Mouse (Mus musculus) ovary, postnatal 14 days (tissue): ENCODE measurements around the gene Nr2c2.
"Not testable (repeated sequence)": the region's sequence is repeated elsewhere in the genome, so short reads cannot be mapped to it uniquely, and the experiment has no call there.

ENCODE experiments used
- DNase-seq: peaks from one replicate; pipeline ENCODE4 v3.0.0; 2022; ENCODE audit warnings: low spot score

Nr2c2 gene

DNA sequence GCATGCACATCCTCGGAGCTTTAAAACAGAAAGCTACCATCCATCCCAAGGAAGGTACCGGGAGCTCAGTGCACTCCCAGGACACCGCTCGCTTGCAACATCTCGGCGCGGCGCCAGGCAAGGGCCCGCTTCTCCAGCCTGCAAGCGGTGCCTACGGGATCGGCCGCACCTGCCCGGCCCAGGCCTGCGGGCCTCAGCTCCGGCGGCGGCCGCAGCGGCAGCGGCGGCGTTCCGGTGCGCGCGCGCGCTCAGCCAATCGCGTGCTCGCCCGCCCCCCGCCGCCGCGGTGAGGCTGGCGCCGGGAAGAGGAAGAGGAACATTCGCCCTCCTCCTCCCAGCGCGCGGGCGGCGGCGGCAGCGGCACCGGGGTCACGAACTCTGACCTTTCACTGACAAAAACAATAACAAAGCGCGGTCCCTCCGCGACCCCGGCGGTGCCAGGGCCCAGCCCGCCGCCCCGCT lies at the start of gene Nr2c2:
Nr2c2 (plus strand) TSS at position 261 of the 462 bp plus-strand sequence.
- peak; percentile 75 for DNase-seq

- DNase-seq, result no peak
Observed at GRCm38 (mm10) chr6:92042055-92042454, 49.1 kb upstream of the Nr2c2 start.

DNA sequence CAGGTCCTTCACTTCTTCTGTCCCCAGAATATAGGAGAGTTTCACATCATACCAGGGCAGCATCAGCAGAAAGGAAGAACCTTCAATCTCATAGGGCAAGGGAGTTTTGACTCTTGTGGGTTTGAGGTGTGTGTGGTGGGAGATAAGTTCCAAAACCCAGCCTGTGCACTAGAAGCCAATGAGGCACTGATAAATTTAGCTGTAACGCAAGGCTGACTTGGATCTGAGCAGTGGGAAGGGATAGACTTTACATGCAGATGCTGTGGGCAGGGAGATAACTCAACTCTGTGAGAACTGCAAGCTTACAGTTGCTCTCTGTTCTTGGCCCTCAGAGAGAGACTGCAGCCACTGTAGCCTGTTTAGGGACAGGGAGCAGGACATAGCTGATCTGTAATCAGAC lies 48.3 kb upstream of the Nr2c2 start:
- DNase-seq, result no peak

GRCm38 (mm10) chr6:92057768-92058167 lies 33.4 kb upstream of the Nr2c2 start:
- no peak for DNase-seq

DNA sequence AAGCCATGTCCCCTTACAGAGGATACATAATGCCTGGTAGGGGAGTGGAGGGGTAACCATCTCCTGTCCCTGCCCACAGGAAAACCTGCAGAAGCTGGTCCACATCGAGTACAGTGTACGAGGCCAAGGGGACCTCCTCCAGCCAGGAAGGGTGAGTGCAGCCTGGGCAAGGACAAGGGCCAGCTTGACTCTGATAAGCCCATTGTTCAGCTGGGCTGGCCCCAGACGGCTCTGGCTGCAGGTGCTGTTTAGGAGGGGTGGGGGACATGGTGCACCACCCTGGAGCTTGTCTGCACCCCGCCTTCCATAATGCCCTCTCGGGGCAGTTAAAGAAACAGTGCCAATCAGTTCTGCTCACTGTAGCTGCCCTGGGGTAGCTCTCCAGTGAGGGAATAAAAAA lies 29.5 kb upstream of the Nr2c2 start:
- DNase-seq, result no peak

DNA sequence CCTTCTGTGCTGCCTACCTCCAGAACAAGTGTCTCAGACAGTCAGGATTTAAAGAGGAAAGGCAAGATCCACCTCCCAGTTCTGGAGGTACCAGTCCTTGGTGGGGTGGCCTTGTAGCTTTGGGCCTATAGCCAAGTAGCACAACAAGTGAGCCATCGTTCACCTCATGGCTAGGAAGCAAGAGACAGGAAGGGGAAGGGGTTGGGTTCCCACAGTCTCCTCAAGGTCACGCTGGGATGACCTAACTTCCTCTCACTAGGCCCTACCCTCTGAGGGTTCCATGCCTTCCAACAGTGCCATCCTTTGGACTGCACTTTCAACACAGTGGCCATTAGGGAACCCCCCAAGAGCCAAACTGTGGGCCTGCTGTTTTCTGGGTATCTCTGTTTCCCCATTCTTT lies 27.7 kb upstream of the Nr2c2 start:
- DNase-seq, result no peak

GRCm38 (mm10) chr6:92064101-92064500 lies 27.1 kb upstream of the Nr2c2 start:
- no peak for DNase-seq

GRCm38 (mm10) chr6:92065721-92066496 lies 25.3 kb upstream of the Nr2c2 start:
- DNase-seq, result peak; percentile 49

DNA sequence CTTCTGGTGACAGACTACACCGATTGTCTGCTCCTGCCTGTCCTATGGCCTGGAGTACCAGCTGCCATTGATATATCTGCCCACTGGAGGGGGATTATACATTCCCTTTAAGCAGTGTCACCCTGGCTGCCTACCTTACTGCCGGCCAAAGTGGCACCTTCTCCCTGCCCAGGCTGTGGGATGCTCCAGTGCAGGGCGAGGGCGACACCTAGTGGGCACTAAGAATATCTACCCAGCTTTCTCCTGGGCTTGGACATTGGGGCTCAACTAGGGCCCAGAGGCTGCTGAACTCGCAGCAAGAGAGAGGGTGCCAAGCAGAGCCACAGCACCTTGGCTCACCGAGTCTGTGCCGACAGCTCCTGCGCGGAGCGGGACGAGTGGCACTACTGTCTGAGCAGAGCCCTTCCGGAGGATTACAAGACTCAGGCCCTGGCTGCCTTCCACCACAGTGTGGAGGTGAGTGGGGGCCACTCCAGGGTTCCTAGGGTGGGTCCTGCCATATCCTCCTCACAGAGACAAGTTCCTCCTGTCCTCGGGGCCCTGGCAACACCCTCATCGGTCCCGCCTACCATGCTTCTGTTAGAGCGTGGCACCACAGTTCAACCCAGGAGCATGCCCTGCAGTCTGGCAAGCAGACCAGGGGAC lies 23.9 kb upstream of the Nr2c2 start:
- peak; percentile 60 for DNase-seq

DNA sequence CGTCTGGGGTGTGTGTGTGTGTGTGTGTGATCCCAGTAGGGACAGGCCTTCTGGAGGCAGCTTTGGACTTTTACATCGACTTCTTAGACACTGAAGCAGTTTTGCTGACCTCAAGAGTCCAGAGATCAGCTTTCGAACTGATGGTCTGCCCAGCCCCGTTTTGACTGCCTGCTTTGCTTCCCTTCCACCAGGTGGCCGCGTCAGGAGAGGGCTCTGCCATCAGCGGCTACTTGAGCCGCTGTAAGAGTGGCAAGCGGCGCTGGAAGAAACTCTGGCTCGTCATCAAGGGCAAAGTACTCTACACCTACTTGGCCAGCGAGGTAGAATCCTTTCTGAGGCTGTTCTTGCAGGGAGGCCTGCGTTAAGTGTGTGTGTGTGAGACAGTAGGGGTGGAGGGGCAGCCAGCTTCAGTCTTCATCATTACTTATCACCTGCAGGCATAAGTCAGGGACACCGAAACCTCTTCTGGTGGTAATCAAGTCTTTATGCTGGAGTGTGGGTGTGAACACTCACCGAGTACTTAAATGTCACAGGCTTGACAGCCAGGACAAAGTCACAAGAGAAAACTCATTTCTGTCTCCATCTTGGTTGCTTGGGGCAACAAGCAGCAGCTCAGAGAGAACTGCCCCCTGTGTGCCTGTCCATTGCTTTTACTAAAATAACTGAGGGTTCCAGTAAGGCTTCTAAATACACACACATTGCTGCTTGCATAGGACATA lies 19.9 kb upstream of the Nr2c2 start:
- no peak for DNase-seq

DNA sequence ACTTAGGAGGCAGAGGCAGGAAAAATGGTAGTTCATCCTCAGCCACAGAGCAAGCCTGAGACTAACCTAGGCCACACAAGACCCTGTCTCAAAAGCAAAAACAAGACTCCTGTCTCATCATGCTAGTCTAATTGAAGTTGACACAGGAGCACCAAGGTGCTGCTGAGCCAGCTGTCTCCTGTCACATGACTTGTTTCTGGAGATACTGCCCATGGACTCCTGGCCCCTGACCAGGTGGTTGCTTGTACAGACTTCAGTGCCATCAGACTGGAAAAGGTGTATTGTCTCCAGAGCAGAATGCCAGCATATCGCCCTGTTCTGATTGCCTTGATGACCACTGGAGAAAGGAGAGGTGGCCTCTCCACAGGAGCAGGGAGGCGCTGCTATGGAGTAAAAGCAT lies 10.5 kb upstream of the Nr2c2 start:
- no peak for DNase-seq

- DNase-seq, result no peak
Observed at GRCm38 (mm10) chr6:92082756-92083155, 8.4 kb upstream of the Nr2c2 start.

- no peak for DNase-seq
Observed at GRCm38 (mm10) chr6:92084932-92085331, 6.3 kb upstream of the Nr2c2 start.

- DNase-seq, result not testable (repeated sequence)
Observed at GRCm38 (mm10) chr6:92089141-92089540, 2.0 kb upstream of the Nr2c2 start.

GRCm38 (mm10) chr6:92089982-92090381 lies 1.2 kb upstream of the Nr2c2 start:
- no peak for DNase-seq

DNA sequence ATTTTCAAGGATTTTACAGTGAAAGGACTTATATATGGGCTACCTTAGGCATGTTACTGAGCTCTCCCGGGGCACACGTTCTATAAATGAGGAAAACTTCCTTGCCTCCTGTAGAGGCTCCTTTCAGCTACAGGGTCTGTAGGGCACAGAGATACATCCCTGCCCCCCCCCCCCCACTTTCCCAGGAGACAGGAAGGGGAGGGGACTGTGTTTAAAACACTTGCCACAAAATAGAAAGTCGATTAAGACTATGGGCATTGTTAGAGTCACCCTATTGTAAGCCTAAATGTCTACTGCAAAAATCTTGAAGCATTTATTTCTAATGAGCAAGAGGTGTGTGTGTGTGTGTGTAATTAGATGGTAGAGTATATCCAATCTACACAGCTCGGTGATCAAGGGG lies 693 bp upstream of the Nr2c2 start:
- no peak for DNase-seq

- DNase-seq, result peak; percentile 100
Observed at GRCm38 (mm10) chr6:92091767-92092489, 738 bp downstream of the Nr2c2 start.

DNA sequence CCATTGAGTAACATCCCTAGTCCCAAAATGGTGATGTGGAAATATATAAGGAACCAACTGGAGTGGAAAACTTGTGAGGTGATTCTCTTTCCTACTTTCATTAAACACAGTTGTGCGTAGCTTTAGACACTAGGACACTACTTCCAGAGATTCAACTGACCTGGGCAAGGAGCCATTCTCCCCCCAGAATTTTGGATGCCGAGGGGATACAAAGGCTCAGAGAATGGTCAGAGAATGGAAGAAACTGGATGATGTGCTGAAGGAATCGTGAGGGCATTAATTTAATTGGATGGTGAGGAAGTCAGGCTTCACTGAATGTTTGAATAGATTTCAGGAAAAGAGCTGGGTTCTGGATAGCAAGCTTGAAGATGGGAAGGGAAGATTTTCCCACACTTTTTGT lies 1.5 kb downstream of the Nr2c2 start:
- DNase-seq, result no peak

DNA sequence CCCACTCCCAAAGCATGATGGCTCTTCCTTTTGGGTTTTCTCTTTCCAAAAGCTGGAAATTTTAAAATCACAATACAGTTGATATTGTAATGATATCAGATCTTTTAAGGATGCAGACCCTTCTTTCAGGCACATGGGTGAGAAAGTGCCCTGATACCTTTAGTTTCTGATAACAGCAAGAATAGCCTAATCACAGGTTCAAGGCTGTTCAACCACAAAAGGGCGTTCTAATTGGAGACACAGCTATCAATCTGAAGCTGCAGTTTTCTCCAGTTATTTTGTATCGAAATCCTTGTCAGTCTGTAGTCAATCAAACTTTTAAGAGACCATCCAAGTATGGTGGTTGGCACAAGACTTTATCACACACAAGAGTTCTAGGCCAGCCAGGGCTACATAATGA lies 2.7 kb downstream of the Nr2c2 start:
- DNase-seq, result no peak

DNA sequence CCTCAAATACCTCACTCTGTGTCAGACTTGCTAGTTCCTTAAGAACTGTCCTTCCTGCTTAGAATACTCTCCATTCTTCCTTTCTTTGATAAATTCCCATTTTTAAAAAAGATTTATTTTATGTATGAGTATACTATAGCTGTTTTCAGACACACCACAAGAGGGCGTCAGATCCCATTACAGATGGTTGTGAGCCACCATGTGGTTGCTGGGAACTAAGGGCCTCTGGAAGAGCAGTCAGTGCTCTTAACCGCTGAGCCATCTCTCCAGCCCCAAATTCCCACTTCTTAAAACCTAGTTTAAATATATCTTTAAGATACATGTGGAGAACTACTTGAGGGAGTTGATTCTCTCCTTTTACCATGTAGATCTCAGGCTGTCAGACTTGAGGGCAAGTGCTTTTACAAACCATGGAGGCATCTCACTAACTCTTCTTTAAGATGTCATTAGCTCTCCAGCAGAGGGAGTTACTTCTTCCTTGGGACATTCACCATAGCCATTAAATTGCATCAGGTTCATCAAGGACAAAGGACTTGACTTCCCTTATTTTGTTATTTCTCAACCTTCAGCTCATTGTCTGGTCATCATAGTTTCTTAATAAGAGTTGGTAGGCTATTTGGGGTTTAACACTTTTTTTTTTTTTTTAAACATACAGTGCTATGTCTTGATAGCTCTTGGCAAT lies 9.6 kb downstream of the Nr2c2 start:
- no peak for DNase-seq

DNA sequence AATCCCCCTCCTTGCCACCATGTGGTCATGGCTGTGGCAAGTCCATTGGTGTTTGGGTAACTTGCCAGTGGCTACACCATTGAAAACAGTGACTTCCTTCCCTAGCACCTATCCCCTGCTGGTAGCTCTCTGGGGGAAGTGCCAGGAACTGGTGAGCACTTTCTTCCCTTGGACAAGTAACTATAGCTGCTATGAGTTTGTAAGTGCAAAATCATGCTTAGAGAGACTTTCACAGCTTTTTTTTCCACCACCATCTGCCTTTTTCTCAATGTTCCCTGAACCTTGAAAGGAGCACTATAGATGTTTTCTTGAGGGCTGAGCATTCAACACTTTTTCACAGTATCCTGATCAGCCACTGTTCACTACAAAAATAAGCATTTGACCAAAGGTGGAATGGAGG lies 33.4 kb downstream of the Nr2c2 start:
- DNase-seq, result no peak
